Mouse (Mus musculus): Measurements from ENCODE around the gene Tacr1.
"Not testable (repeated sequence)": the region's sequence is repeated elsewhere in the genome, so short reads cannot be mapped to it uniquely, and the experiment has no call there.

Tacr1 gene

DNA sequence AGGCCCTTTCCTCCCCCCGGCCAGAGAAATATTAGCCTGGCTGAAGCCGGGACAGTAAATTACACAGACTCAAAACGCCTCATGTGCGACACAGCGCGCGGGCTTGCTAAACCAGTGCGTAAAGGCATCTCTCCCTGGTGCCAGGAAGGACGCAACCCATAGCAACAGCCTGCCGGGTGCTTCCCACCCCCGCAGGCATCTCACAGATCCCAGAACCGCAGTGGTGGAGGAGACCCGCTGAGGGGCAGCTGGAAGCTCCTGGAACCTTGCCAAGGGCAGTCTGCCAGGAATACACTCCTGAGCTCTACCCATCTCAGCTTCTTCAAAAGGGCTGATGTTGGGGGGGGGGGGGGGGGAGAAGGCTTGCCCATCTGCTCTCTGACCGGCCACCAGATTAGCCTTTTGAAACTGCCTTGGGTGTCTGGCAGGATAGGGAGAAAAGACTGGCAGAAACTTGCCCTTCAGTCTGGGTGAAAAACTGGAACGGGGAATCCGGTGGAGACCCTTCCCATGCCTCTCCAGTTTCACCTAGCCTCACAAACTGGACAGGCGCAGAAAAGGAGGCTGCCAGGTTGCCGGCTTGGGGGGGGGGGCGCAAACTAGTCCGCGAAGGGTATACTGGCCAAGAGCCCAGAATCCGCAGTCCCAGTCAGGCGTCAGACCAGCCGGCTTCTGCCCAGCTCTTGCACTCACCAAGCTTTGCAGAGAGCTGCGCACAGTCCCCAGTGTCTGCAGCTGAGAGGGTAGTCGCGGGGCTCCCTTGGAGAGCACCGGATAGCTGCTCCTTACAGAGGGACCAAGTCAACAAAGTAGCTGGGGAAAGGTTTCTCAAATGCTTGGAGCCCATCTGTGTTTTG is at the start of gene Tacr1:
TSS of gene Tacr1 (plus strand) at position 740 of the 857 bp plus-strand sequence.
- no peak for DNase-seq (ENCODE audit: low spot score)

- no peak for DNase-seq (ENCODE audit: low spot score)
Measured at GRCm38 (mm10) chr6:82376144-82376543, 26.0 kb upstream of the Tacr1 start.

GRCm38 (mm10) chr6:82383556-82383955 is 18.6 kb upstream of the Tacr1 start:
- no peak for DNase-seq (ENCODE audit: low spot score)

GRCm38 (mm10) chr6:82402501-82403495 is 664 bp downstream of the Tacr1 start:
- DNase-seq (ENCODE audit: low spot score), result no peak

DNA sequence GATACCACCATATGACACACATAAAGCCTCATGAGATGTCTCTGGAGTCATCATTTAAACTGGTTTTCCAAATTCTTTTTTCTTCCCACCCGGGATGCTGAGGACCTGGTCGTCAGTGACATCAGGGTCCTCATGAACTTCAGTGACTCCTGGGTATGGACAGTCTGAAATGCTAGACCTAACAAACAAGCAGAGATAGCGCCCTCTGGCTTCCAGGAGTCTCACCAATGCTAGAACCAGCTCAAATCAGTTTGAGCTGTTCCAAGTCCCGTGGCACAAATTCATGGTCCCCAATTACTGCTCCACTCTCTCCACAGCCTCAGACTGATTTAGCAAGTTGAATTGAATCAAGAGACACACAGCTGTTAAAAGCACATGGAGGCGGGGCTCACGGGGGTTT is 16.2 kb downstream of the Tacr1 start:
- no peak for DNase-seq (ENCODE audit: low spot score)

DNA sequence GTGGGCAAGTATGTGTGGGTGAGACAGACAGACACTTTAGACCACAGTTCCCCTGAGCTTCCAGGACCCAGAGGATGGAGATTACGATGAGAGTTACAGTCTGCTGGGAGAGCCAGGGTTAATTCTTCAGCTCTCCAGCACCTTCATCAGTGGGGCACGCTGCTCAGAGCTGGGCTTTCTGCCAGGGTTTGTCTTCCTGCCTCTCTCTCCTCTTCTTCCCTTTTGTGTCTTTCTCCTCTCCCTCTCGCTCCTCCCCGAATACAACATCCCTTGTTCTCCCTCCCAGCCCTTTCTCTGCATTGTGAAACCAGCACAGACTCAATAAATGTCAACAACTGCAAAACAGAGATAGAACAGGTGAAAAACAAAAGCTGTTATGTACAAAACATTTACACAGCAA is 18.1 kb downstream of the Tacr1 start:
- DNase-seq (ENCODE audit: low spot score), result no peak

DNA sequence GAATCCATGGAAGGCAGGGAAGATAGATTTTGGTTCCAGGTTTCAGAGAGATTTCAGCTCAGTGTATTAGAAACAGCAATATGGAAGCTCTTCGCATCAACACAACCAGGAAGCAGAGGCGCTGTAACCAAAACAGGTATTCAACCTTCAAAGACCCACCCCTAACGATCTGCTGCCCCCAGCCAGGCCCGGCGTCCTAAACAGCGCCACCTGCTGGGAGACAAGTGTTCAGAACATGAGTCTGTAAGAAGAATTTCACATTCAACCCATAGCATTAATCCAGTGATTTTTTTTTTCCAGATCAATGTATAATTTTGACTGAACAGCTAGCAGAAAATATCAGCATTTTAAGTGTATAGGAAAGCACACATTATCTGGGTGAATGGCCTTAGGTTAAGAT is 26.8 kb downstream of the Tacr1 start:
- DNase-seq (ENCODE audit: low spot score), result no peak

DNA sequence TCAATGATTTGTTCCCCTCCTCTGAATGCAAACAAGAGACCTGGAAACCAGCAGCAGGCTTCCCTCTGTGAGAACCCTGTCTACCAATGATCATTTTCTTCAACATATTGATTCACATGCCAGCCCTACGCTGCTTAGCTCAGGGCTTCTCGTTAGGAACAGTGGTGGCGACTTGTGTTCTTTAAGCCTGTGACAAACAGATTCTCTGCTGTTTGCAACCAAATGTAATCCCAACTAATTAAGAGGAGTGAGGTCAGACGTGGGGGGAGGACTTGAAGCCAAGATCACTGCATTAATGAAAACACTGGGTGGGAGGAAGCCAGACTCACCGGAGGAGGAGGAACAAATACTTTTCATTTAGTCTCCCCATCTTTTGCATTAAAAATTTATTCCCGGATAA is 27.6 kb downstream of the Tacr1 start:
- DNase-seq (ENCODE audit: low spot score), result no peak

- no peak for DNase-seq (ENCODE audit: low spot score)
Measured at GRCm38 (mm10) chr6:82437174-82437573, 35.0 kb downstream of the Tacr1 start.

GRCm38 (mm10) chr6:82452206-82453095 is 50.3 kb downstream of the Tacr1 start:
- DNase-seq (ENCODE audit: low spot score), result not testable (repeated sequence)

GRCm38 (mm10) chr6:82455245-82455644 is 53.1 kb downstream of the Tacr1 start:
- no peak for DNase-seq (ENCODE audit: low spot score)

- no peak for DNase-seq (ENCODE audit: low spot score)
Measured at GRCm38 (mm10) chr6:82457163-82457763, 55.1 kb downstream of the Tacr1 start.

DNA sequence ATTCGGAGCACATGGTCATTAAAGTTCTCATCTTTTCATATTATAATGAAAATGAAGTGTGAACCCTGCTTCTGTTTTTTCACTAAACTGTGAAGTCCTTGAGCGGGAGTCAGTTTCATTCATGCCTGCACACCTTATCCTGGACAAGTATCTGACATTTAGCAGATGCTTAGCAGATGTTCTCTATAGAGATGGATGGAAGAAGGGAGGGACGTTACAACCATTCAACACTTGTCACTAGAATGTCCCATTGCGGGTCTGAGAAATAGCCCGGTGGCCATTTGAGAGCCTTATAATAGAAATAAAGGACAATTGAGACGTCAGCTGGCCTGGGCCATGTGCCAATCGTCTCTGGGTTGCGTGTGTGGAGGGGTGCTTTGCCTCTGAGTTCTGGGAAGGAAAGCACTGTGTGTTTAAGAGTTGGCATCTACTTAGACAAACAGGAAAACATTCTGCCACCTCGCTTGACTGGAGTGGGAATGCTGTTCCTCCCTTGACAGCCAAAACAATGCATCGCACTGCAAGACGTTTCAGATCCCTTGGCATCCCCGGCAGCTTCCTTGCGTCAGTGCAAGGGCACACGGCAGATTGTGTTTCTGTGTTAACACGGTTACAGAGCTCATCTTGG is 56.7 kb downstream of the Tacr1 start:
- DNase-seq (ENCODE audit: low spot score), result no peak

- DNase-seq (ENCODE audit: low spot score), result no peak
Measured at GRCm38 (mm10) chr6:82463171-82463570, 61.0 kb downstream of the Tacr1 start.

GRCm38 (mm10) chr6:82474477-82474876 is 72.3 kb downstream of the Tacr1 start:
- DNase-seq (ENCODE audit: low spot score), result no peak

DNA sequence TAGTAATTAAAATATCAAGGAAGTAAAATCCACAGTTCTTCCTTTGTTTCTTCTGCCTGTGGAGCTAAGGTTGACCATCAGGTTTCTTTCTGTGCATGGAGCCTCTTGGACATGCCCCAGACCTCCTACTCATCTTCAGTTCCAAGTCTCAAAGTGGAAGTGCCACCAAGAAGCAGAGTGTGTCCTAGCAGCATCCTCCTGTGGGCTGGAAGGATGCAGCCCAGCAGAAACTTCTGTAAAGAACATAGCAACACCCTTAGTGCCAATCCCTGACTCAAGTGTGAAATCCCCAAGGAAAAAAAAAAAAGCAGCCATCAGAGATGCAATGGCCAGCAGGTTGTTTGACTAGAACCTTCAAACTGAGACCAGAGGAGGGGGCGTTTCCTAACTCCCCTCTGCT is 81.7 kb downstream of the Tacr1 start:
- DNase-seq (ENCODE audit: low spot score), result no peak

- no peak for DNase-seq (ENCODE audit: low spot score)
Measured at GRCm38 (mm10) chr6:82494481-82494880, 92.3 kb downstream of the Tacr1 start.

- DNase-seq (ENCODE audit: low spot score), result no peak
Measured at GRCm38 (mm10) chr6:82510843-82511416, 108.8 kb downstream of the Tacr1 start.

- DNase-seq (ENCODE audit: low spot score), result no peak
Measured at GRCm38 (mm10) chr6:82519626-82520025, 117.5 kb downstream of the Tacr1 start.

- no peak for DNase-seq (ENCODE audit: low spot score)
Measured at GRCm38 (mm10) chr6:82522567-82522966, 120.4 kb downstream of the Tacr1 start.

All from urinary bladder, postnatal 14 days (tissue).